Mouse (Mus musculus): ENCODE measurements around the gene Spred1. TPM values are rescaled to one million over a fixed set of nuclear protein-coding genes. Genes with fewer than 3 reads are reported as not detected.
A peak's percentile ranks its signal among the peaks of the same experiment; 100 is the strongest.

Gene Spred1
- total RNA-seq, 2 experiments from 2014 or later = 164 to 174 TPM

- intact Hi-C loops (cut with DNase I) = loop anchor here (1.0 kb wide), 1 partner anchor 39 kb away; no protein-coding TSS in a partner anchor
- DNase-seq (ENCODE audit: extremely low spot score in 1 of 2, low spot score in 2 of 2) = no peak
- TF ChIP-seq CTCF (IDR thresholded peaks at IDR 0.05) = no peak
- H3K4me3 ChIP-seq = no peak overlapping the region
- H3K27ac ChIP-seq = no peak overlapping the region
Measured at GRCm38 (mm10) chr2:117139977-117140376, 18.8 kb downstream of the Spred1 start.

DNA sequence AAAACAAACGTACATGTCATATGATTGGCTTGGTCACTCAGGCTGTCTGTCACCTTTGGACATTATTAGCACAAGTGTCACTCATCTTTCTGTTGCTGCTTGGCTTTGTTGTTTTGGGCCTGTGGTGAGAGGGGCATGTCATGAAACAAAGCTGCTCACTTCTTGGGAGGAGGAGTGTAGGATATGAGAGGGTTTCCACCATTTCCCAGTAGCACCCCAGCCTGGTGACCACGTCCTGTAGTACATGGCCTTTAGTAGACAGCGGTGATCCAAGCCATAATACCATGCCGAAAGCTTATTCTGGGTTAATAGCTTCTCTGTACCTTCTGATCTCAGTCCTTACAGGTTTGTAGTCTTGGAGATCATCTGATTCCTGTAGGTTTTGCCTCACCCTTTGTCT, 21.9 kb downstream of the Spred1 start:
- TF ChIP-seq CTCF (IDR thresholded peaks at IDR 0.05) = no peak

DNA sequence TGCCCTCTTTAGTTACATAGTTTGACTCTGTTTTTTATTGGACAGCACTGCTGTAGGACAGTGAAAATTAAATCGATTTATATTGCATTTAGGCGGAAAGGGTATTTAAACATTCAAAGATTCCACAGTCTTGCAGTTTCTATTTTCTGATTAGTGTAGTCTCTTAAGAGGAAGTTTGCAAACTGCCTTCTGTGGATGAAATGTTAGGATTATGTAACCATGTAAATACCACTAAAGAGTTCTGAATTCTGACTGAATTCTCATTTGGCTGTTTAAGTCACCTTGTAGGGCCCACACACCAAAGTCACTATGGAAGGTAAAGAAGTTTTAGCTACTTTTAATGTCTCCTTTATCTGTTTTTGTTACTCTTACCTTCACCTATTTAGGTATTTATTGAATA, 24.9 kb downstream of the Spred1 start:
- intact Hi-C loops (cut with DNase I) = no loop called here
- no peak overlapping the region for H3K27ac ChIP-seq
- no peak overlapping the region for H3K4me3 ChIP-seq
- no peak for TF ChIP-seq CTCF (IDR thresholded peaks at IDR 0.05)
- no peak for DNase-seq (ENCODE audit: extremely low spot score in 1 of 2, low spot score in 2 of 2)

More for the DNA sequence above, 21.9 kb downstream of the Spred1 start:
- H3K4me3 ChIP-seq = no peak overlapping the region
- no peak overlapping the region for H3K27ac ChIP-seq
- intact Hi-C loops (cut with DNase I) = no loop called here
- DNase-seq (ENCODE audit: extremely low spot score in 1 of 2, low spot score in 2 of 2) = no peak

DNA sequence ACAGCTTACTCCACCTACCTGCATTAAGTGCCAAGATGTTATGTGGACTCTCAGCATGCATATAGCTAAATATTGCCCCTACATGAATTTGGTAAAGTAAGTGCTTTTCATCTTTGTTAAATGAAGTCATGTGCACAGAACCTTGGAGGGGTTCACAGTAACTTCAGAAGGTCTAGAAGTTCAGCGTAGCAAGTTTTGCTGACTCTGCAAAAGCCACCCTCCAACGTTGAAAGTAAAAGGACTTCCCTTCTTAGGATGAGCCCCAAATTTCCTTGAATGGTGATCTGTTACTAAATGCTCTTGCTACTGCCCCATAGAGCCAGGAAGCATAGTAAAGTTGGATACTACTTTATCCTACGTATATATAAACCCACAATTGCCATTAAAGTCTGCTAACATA, 25.4 kb downstream of the Spred1 start:
- intact Hi-C loops (cut with DNase I) = no loop called here
- no peak for TF ChIP-seq CTCF (IDR thresholded peaks at IDR 0.05)
- no peak for DNase-seq (ENCODE audit: extremely low spot score in 1 of 2, low spot score in 2 of 2)
- H3K27ac ChIP-seq = no peak overlapping the region
- no peak overlapping the region for H3K4me3 ChIP-seq

GRCm38 (mm10) chr2:117152161-117152560, 31.0 kb downstream of the Spred1 start:
- Histone ChIP-seq H3K4me3 (no peak overlapping the region), H3K27ac (no peak overlapping the region)
- intact Hi-C loops (cut with DNase I) = no loop called here
- DNase-seq (ENCODE audit: extremely low spot score in 1 of 2, low spot score in 2 of 2) = no peak
- TF ChIP-seq CTCF (IDR thresholded peaks at IDR 0.05) = no peak

DNA sequence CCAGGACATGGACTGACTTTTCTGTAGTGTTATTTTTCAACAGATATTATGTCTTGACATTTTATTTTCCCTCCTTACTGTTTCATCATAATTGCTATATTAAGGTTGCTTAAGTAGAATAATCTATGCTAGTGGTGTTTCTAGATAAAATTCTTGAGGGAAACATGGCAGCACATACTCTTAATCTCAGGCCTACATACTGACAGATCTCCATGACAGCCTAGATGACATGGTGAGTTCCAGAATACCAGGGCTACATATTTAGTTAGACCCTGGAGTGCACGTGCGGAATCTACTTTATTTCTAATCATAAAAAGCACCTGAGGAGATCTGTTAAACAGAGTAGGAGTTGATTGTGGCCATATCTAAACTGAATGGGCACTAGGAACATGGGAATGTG, 47.2 kb downstream of the Spred1 start:
- DNase-seq (ENCODE audit: extremely low spot score in 1 of 2, low spot score in 2 of 2) = no peak
- no peak for TF ChIP-seq CTCF (IDR thresholded peaks at IDR 0.05)
- Histone ChIP-seq H3K4me3 (no peak overlapping the region), H3K27ac (no peak overlapping the region)
- intact Hi-C loops (cut with DNase I) = no loop called here

- intact Hi-C loops (cut with DNase I) = no loop called here
- H3K4me3 ChIP-seq = no peak overlapping the region
- TF ChIP-seq CTCF (IDR thresholded peaks at IDR 0.05) = no peak
- no peak for DNase-seq (ENCODE audit: extremely low spot score in 1 of 2, low spot score in 2 of 2)
- no peak overlapping the region for H3K27ac ChIP-seq
Measured at GRCm38 (mm10) chr2:117169037-117169436, 47.9 kb downstream of the Spred1 start.

GRCm38 (mm10) chr2:117172981-117173380, 51.8 kb downstream of the Spred1 start:
- intact Hi-C loops (cut with DNase I) = no loop called here
- no peak overlapping the region for H3K4me3 ChIP-seq

GRCm38 (mm10) chr2:117176066-117176465, 54.9 kb downstream of the Spred1 start:
- intact Hi-C loops (cut with DNase I) = loop anchor here (5.0 kb wide), 1 partner anchor 199 kb away; no protein-coding TSS in a partner anchor
- no peak for TF ChIP-seq CTCF (IDR thresholded peaks at IDR 0.05)
- no peak overlapping the region for H3K4me3 ChIP-seq
- H3K27ac ChIP-seq = no peak overlapping the region
- no peak for DNase-seq (ENCODE audit: extremely low spot score in 1 of 2, low spot score in 2 of 2)

More at GRCm38 (mm10) chr2:117172981-117173380, 51.8 kb downstream of the Spred1 start:
- H3K27ac ChIP-seq = no peak overlapping the region
- DNase-seq (ENCODE audit: extremely low spot score in 1 of 2, low spot score in 2 of 2) = no peak
- peak; percentile 50 for TF ChIP-seq CTCF (IDR thresholded peaks at IDR 0.05)

GRCm38 (mm10) chr2:117176937-117177336, 55.8 kb downstream of the Spred1 start:
- Histone ChIP-seq H3K27ac (no peak overlapping the region), H3K4me3 (no peak overlapping the region)
- intact Hi-C loops (cut with DNase I) = loop anchor here (5.0 kb wide), 1 partner anchor 200 kb away; no protein-coding TSS in a partner anchor
- no peak; the same call in 1 of the 2 replicates for TF ChIP-seq CTCF (IDR thresholded peaks at IDR 0.05)
- no peak for DNase-seq (ENCODE audit: extremely low spot score in 1 of 2, low spot score in 2 of 2)

GRCm38 (mm10) chr2:117180250-117180885, 59.2 kb downstream of the Spred1 start:
- TF ChIP-seq CTCF (IDR thresholded peaks at IDR 0.05) = peak; percentile 98
- DNase-seq (ENCODE audit: extremely low spot score in 1 of 2, low spot score in 2 of 2) = peak; percentile 78 to 85
- Histone ChIP-seq H3K4me3 (no peak overlapping the region), H3K27ac (0 out of 2 replicates have a peak overlapping the region, but pooled peaks have one; percentile 15)
- intact Hi-C loops (cut with DNase I) = loop anchor here (1.0 to 2.0 kb wide), 3 partner anchors 50 to 280 kb away; no protein-coding TSS in a partner anchor

DNA sequence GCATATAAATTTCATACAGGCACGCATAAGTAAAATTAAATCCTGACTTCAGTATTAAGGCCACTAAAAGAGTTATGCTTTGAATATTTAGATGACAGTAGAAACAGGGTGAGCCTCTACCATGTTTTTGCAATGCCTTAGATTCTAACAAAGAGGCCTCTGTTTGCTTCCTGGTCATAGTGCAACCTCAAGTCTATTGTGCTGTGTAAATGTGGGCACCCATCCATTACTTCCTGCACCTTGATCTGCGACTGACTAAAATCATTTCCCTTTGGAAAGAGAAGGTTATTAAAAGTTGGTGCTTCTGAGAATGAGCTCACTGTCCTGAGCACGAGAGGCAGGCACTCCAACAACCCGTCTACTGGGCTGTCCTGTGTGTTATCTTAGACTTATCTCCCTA, 64.4 kb downstream of the Spred1 start:
- DNase-seq (ENCODE audit: extremely low spot score in 1 of 2, low spot score in 2 of 2) = no peak
- H3K4me3 ChIP-seq = no peak overlapping the region
- intact Hi-C loops (cut with DNase I) = no loop called here
- TF ChIP-seq CTCF (IDR thresholded peaks at IDR 0.05) = no peak
- no peak overlapping the region for H3K27ac ChIP-seq

- TF ChIP-seq CTCF (IDR thresholded peaks at IDR 0.05) = no peak
- intact Hi-C loops (cut with DNase I) = no loop called here
- DNase-seq (ENCODE audit: extremely low spot score in 1 of 2, low spot score in 2 of 2) = no peak
- no peak overlapping the region for H3K4me3 ChIP-seq
- H3K27ac ChIP-seq = no peak overlapping the region
Measured at GRCm38 (mm10) chr2:117190915-117191314, 69.7 kb downstream of the Spred1 start.
